Mouse (Mus musculus) E14TG2a.4 (cell line): ENCODE data around the gene Gps2.

Experiments
- CTCF ChIP-seq: conservative IDR thresholded peaks from 2 replicates; pipeline ENCODE4 v1.5.1; 2014; ENCODE audit warnings: low read length
- NANOG ChIP-seq: IDR thresholded peaks from 2 replicates; pipeline ENCODE4 v1.6.1; 2014; ENCODE audit warnings: borderline replicate concordance, low read length, mixed read lengths

DNA sequence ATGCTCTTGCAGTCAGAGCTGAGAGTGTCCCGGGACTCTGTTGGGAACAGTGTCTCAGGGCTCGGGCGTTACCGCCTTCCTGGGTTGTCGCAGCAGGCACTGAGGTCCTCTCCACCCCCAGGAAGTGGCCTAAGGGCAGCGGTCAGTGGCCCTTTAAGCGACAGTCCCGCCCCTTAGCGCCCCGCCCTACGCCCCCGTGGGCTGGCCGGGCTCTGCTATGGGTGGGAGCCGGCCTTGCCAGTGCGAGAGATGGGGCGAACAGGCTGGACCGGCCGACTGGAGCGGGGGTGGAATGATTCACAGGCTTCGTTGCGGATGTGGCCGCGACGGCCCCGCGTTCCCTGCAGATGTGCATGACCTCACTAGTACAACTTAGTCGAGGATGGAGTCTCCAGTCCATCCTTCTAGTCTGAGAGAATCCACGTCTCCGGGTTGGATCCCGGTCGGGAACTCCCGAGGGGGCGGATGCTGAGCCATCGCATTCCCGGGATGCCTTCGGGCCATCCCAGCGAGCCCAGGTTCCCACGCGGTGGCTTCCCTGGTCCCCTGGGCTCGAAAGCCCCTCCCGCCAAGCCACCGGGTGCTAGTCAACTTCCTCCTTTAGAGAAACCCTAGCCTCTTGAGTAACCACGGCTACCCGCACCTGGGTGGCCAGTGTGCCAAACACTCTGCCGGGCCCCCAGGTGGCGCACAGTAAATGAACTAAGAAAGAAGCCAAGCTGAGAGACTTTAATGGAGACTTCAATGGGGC is 32.7 kb upstream of the Gps2 start, which contains the start of gene Kctd11:
- TF ChIP-seq CTCF (no peak; the same call in 1 of the 2 replicates), NANOG (no peak)
